Mouse (Mus musculus): ENCODE results near the gene Cry2. TPM values are rescaled to one million over a fixed set of nuclear protein-coding genes. Genes with fewer than 3 reads are reported as not detected.

The Cry2 gene
- polyA plus RNA-seq, 1 experiment from 2014 or later = 21.9 TPM

GRCm38 (mm10) chr2:92373437-92373813, 60.4 kb downstream of the Cry2 start:
- peaks cover 8% of the 10 kb centered on the region for H3K27me3 ChIP-seq (ENCODE audit: control insufficient read depth, insufficient read depth, low read length)
- H3K4me3 ChIP-seq (ENCODE audit: low read depth, low read length) = no peak overlapping the region
- no peaks in the 10 kb centered on the region for H3K36me3 ChIP-seq (ENCODE audit: control insufficient read depth, insufficient read depth, low read length)
- WGBS = 62% methylated on average over 11 of the region's 11 CpGs
- H3K9me3 ChIP-seq (ENCODE audit: control insufficient read depth, low read length) = no peaks in the 10 kb centered on the region
- H3K9ac ChIP-seq (ENCODE audit: low read length) = 0 out of 2 replicates have a peak overlapping the region, but pooled peaks have one; percentile 1
- H3K4me1 ChIP-seq (ENCODE audit: control insufficient read depth, insufficient read depth, low read length) = peaks cover 47% of the 10 kb centered on the region
- H3K4me2 ChIP-seq = no peak overlapping the region; the same call in 1 of the 2 replicates
- no peak for DNase-seq (ENCODE audit: low spot score, missing footprints)
- H3K27ac ChIP-seq (ENCODE audit: low read depth, low read length) = no peak overlapping the region; the same call in 1 of the 2 replicates
- no peak for ATAC-seq (ENCODE audit: low FRiP score)

- H3K4me3 ChIP-seq (ENCODE audit: low read depth, low read length) = no peak overlapping the region
- H3K9me3 ChIP-seq (ENCODE audit: control insufficient read depth, low read length) = no peaks in the 10 kb centered on the region
- ATAC-seq (ENCODE audit: low FRiP score) (no peak), DNase-seq (ENCODE audit: low spot score, missing footprints) (peak; percentile 88)
- no peak overlapping the region; the same call in 1 of the 2 replicates for H3K4me2 ChIP-seq
- peak overlapping the region; percentile 45; the same call in 1 of the 2 replicates for H3K9ac ChIP-seq (ENCODE audit: low read length)
- peaks cover 8% of the 10 kb centered on the region for H3K27me3 ChIP-seq (ENCODE audit: control insufficient read depth, insufficient read depth, low read length)
- no peaks in the 10 kb centered on the region for H3K36me3 ChIP-seq (ENCODE audit: control insufficient read depth, insufficient read depth, low read length)
- 20% methylated on average over 9 of the region's 9 CpGs for WGBS
- H3K4me1 ChIP-seq (ENCODE audit: control insufficient read depth, insufficient read depth, low read length) = peaks cover 47% of the 10 kb centered on the region
- H3K27ac ChIP-seq (ENCODE audit: low read depth, low read length) = peak overlapping the region; percentile 46; the same call in 1 of the 2 replicates
Measured at GRCm38 (mm10) chr2:92372767-92373436, 60.9 kb downstream of the Cry2 start.

- Histone ChIP-seq H3K9ac (ENCODE audit: low read length) (peak overlapping the region; percentile 20; the same call in 1 of the 2 replicates), H3K4me2 (peak overlapping the region; percentile 28), H3K4me3 (ENCODE audit: low read depth, low read length) (no peak overlapping the region), H3K9me3 (ENCODE audit: control insufficient read depth, low read length) (no peaks in the 10 kb centered on the region), H3K27me3 (ENCODE audit: control insufficient read depth, insufficient read depth, low read length) (peaks cover 8% of the 10 kb centered on the region), H3K4me1 (ENCODE audit: control insufficient read depth, insufficient read depth, low read length) (peaks cover 47% of the 10 kb centered on the region), H3K36me3 (ENCODE audit: control insufficient read depth, insufficient read depth, low read length) (no peaks in the 10 kb centered on the region), H3K27ac (ENCODE audit: low read depth, low read length) (peak overlapping the region; percentile 81)
- 6% methylated on average over 10 of the region's 10 CpGs for WGBS
- ATAC-seq (ENCODE audit: low FRiP score) = 0 out of 2 replicates have a peak, but pooled peaks have one; percentile 12
- DNase-seq (ENCODE audit: low spot score, missing footprints) = peak; percentile 94
Measured at GRCm38 (mm10) chr2:92371971-92372690, 61.7 kb downstream of the Cry2 start.

GRCm38 (mm10) chr2:92370821-92371805, 62.7 kb downstream of the Cry2 start:
- ATAC-seq (ENCODE audit: low FRiP score) = no peak

GRCm38 (mm10) chr2:92370375-92370774, 63.5 kb downstream of the Cry2 start:
- Histone ChIP-seq H3K27me3 (ENCODE audit: control insufficient read depth, insufficient read depth, low read length) (peaks cover 8% of the 10 kb centered on the region), H3K9me3 (ENCODE audit: control insufficient read depth, low read length) (no peaks in the 10 kb centered on the region), H3K36me3 (ENCODE audit: control insufficient read depth, insufficient read depth, low read length) (no peaks in the 10 kb centered on the region), H3K4me3 (ENCODE audit: low read depth, low read length) (peak overlapping the region; percentile 25), H3K9ac (ENCODE audit: low read length) (peak overlapping the region; percentile 50), H3K4me2 (peak overlapping the region; percentile 41), H3K4me1 (ENCODE audit: control insufficient read depth, insufficient read depth, low read length) (peaks cover 39% of the 10 kb centered on the region), H3K27ac (ENCODE audit: low read depth, low read length) (no peak overlapping the region)
- 7% methylated on average over 19 of the region's 19 CpGs for WGBS
- ATAC-seq (ENCODE audit: low FRiP score) (no peak), DNase-seq (ENCODE audit: low spot score, missing footprints) (peak; percentile 91)

More at GRCm38 (mm10) chr2:92370821-92371805, 62.7 kb downstream of the Cry2 start:
- WGBS = 1% methylated on average over 45 of the region's 45 CpGs
- Histone ChIP-seq H3K9ac (ENCODE audit: low read length) (peak overlapping the region; percentile 50), H3K36me3 (ENCODE audit: control insufficient read depth, insufficient read depth, low read length) (no peaks in the 10 kb centered on the region), H3K4me3 (ENCODE audit: low read depth, low read length) (peak overlapping the region; percentile 25), H3K9me3 (ENCODE audit: control insufficient read depth, low read length) (no peaks in the 10 kb centered on the region), H3K27me3 (ENCODE audit: control insufficient read depth, insufficient read depth, low read length) (peaks cover 8% of the 10 kb centered on the region), H3K4me2 (peak overlapping the region; percentile 41), H3K27ac (ENCODE audit: low read depth, low read length) (peak overlapping the region; percentile 81), H3K4me1 (ENCODE audit: control insufficient read depth, insufficient read depth, low read length) (peaks cover 45% of the 10 kb centered on the region)
- peak; percentile 96 for DNase-seq (ENCODE audit: low spot score, missing footprints)

GRCm38 (mm10) chr2:92367383-92368029, 66.3 kb downstream of the Cry2 start:
- no peaks in the 10 kb centered on the region; the same call in 1 of the 2 replicates for H3K36me3 ChIP-seq (ENCODE audit: control insufficient read depth, insufficient read depth, low read length)
- H3K27ac ChIP-seq (ENCODE audit: low read depth, low read length) = no peak overlapping the region
- WGBS = 54% methylated on average over 20 of the region's 20 CpGs
- H3K9me3 ChIP-seq (ENCODE audit: control insufficient read depth, low read length) = no peaks in the 10 kb centered on the region
- H3K27me3 ChIP-seq (ENCODE audit: control insufficient read depth, insufficient read depth, low read length) = peaks cover 8% of the 10 kb centered on the region
- H3K4me3 ChIP-seq (ENCODE audit: low read depth, low read length) = no peak overlapping the region
- ATAC-seq (ENCODE audit: low FRiP score) (no peak), DNase-seq (ENCODE audit: low spot score, missing footprints) (no peak)
- peaks cover 26% of the 10 kb centered on the region for H3K4me1 ChIP-seq (ENCODE audit: control insufficient read depth, insufficient read depth, low read length)
- no peak overlapping the region for H3K4me2 ChIP-seq
- no peak overlapping the region for H3K9ac ChIP-seq (ENCODE audit: low read length)

- Histone ChIP-seq H3K36me3 (ENCODE audit: control insufficient read depth, insufficient read depth, low read length) (no peaks in the 10 kb centered on the region; the same call in 1 of the 2 replicates), H3K9ac (ENCODE audit: low read length) (no peak overlapping the region), H3K9me3 (ENCODE audit: control insufficient read depth, low read length) (no peaks in the 10 kb centered on the region), H3K27me3 (ENCODE audit: control insufficient read depth, insufficient read depth, low read length) (peaks cover 4% of the 10 kb centered on the region), H3K4me2 (no peak overlapping the region), H3K27ac (ENCODE audit: low read depth, low read length) (no peak overlapping the region), H3K4me1 (ENCODE audit: control insufficient read depth, insufficient read depth, low read length) (peaks cover 6% of the 10 kb centered on the region), H3K4me3 (ENCODE audit: low read depth, low read length) (no peak overlapping the region)
- DNase-seq (ENCODE audit: low spot score, missing footprints) = no peak
- 96% methylated on average over 10 of the region's 10 CpGs for WGBS
- no peak for ATAC-seq (ENCODE audit: low FRiP score)
Measured at GRCm38 (mm10) chr2:92365568-92365967, 68.3 kb downstream of the Cry2 start.

GRCm38 (mm10) chr2:92364086-92364485, 69.8 kb downstream of the Cry2 start:
- ATAC-seq (ENCODE audit: low FRiP score) (no peak), DNase-seq (ENCODE audit: low spot score, missing footprints) (no peak)
- Histone ChIP-seq H3K4me1 (ENCODE audit: control insufficient read depth, insufficient read depth, low read length) (peaks cover under 1% of the 10 kb centered on the region; the same call in 1 of the 2 replicates), H3K4me3 (ENCODE audit: low read depth, low read length) (no peak overlapping the region), H3K4me2 (no peak overlapping the region), H3K27ac (ENCODE audit: low read depth, low read length) (no peak overlapping the region), H3K36me3 (ENCODE audit: control insufficient read depth, insufficient read depth, low read length) (peaks cover 7% of the 10 kb centered on the region; the same call in 1 of the 2 replicates), H3K9me3 (ENCODE audit: control insufficient read depth, low read length) (no peaks in the 10 kb centered on the region), H3K9ac (ENCODE audit: low read length) (no peak overlapping the region), H3K27me3 (ENCODE audit: control insufficient read depth, insufficient read depth, low read length) (no peaks in the 10 kb centered on the region)
- WGBS = 93% methylated on average over 4 of the region's 4 CpGs
